Mouse (Mus musculus) liver, adult 2 months (tissue): ENCODE data around the gene Lbx2.

Experiments
- CTCF ChIP-seq: fragments of 200-500 bp; IDR thresholded peaks from 2 replicates; pipeline ENCODE4 v1.5.1; 2011; ENCODE audit warnings: low read depth, low read length, control low read depth
- POLR2A ChIP-seq: fragments of 200-500 bp; IDR thresholded peaks from 2 replicates; pipeline ENCODE4 v1.6.1; 2011; ENCODE audit warnings: low read length, control low read depth; ENCODE audit not compliant: insufficient read depth; ENCODE audit errors: extremely low read depth

DNA sequence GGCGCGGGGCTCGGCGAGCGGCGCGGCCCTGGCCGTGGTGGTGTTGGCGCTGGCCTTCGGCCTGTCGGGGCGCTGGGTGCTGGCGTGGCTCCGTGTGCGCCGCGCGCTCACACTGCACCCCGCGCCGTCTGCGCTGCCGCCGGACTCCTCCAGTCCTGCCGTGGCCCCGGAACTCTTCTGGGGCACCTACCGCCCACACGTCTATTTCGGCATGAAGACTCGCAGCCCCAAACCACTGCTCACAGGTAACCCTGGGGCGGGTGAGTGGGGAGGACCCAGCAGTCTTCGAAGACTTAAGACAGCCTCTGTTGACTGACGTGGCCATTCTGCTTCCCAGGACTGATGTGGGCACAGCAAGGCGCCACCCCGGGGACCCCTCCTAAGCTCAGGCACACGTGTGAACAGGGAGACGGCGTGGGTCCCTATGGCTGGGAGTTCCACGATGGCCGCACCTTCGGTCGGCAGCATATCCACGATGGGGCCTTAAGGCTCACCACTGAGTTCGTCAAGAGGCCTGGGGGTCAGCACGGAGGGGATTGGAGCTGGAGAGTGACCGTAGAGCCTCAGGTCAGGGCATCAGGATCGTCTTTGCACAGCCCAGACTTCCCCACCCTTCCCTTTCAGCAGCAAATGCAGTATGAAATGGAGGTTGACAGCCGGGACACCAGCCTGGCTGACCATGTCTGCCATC, 29.7 kb downstream of the Lbx2 start:
- no peak for TF ChIP-seq CTCF
- no peak for TF ChIP-seq POLR2A
